Comparison of ENCODE assay signal across 8 mouse cellular contexts in genomic region chr10:94943846-94944690, GRCm38 (mm10). TPM values are rescaled to one million over a fixed set of nuclear protein-coding genes. Genes with fewer than 3 reads are reported as not detected.
DNase-seq lines count a peak whose midpoint lies in the region; ATAC-seq and TF ChIP-seq lines count a peak whose summit lies in the region.

No protein-coding gene starts in this region.

- peaks cover 48% of the 10 kb centered on the region for H3K27me3 ChIP-seq in C2C12 (ENCODE audit: control insufficient read depth, insufficient read depth, insufficient read length)
- peaks cover 45% of the 10 kb centered on the region for H3K27me3 ChIP-seq in heart, embryonic 14.5 days (ENCODE audit: control insufficient read depth, insufficient read depth, low read length)
- peaks cover 24% of the 10 kb centered on the region; the same call in 1 of the 2 replicates for H3K27me3 ChIP-seq in lung, embryonic 15.5 days
- H3K27me3 ChIP-seq in thymus, adult 2 months (ENCODE audit: control insufficient read depth, insufficient read depth, low read length) = peaks cover 8% of the 10 kb centered on the region

- no peak overlapping the region for H3K4me3 ChIP-seq in C2C12 (ENCODE audit: insufficient read depth, poor library complexity, severe bottlenecking)
- peak overlapping the region; percentile 69 to 75 for H3K4me3 ChIP-seq in heart, embryonic 14.5 days (ENCODE audit: control insufficient read depth in 1 of 2, insufficient read depth in 1 of 2, low read depth in 1 of 2, low read length in 2 of 2)
- peak overlapping the region; percentile 69 for H3K4me3 ChIP-seq in lung, embryonic 15.5 days
- peak overlapping the region; percentile 71 for H3K4me3 ChIP-seq in olfactory bulb, adult 2 months (ENCODE audit: insufficient read depth, low read depth, low read length)
- H3K4me3 ChIP-seq in thymus, adult 2 months (ENCODE audit: control insufficient read depth, insufficient read depth, low read length) = peak overlapping the region; percentile 51

- no peak for TF ChIP-seq POLR2A in olfactory bulb, adult 2 months (IDR thresholded peaks at IDR 0.05; ENCODE audit: insufficient read depth, low read depth, low read length)
- no peak for TF ChIP-seq POLR2A in thymus, adult 2 months (IDR thresholded peaks at IDR 0.05; ENCODE audit: control insufficient read depth, extremely low read depth, insufficient read depth, low read length, poor library complexity)

- H3K4me2 ChIP-seq in heart, embryonic 14.5 days (ENCODE audit: low read length) = peak overlapping the region; percentile 95
- H3K4me2 ChIP-seq in lung, embryonic 15.5 days = peak overlapping the region; percentile 84

- H3ac ChIP-seq in C2C12 (ENCODE audit: control insufficient read depth, insufficient read length, low read depth) = no peak overlapping the region

- TF ChIP-seq CTCF in C2C12 (IDR thresholded peaks at IDR 0.05; ENCODE audit: control insufficient read depth, insufficient read depth, insufficient read length) = peak; percentile 53
- peak; percentile 57 for TF ChIP-seq CTCF in olfactory bulb, adult 2 months (IDR thresholded peaks at IDR 0.05; ENCODE audit: insufficient read depth, low read depth, low read length)
- TF ChIP-seq CTCF in thymus, adult 2 months (IDR thresholded peaks at IDR 0.05; ENCODE audit: borderline replicate concordance, control insufficient read depth, extremely low read depth, insufficient read depth, low read length, poor library complexity) = peak; percentile 60; the same call in 1 of the 2 replicates

- ATAC-seq in erythroblast, adult 5-6 weeks (replicated peaks; ENCODE audit: low FRiP score, poor library complexity, severe bottlenecking) = peak; percentile 50
- ATAC-seq in heart, embryonic 14.5 days (ENCODE audit: insufficient number of reproducible peaks, insufficient read depth, low FRiP score, low read depth) = peak; percentile 37
- peak; percentile 47; the same call in 1 of the 2 replicates for ATAC-seq in lung, embryonic 15.5 days (ENCODE audit: borderline replicate concordance, extremely low read depth, low FRiP score, low TSS enrichment)

- no peaks in the 10 kb centered on the region for H3K79me2 ChIP-seq in C2C12 (ENCODE audit: control insufficient read depth, insufficient read depth)

- H3K9ac ChIP-seq in heart, embryonic 14.5 days (ENCODE audit: low read length) = peak overlapping the region; percentile 70
- H3K9ac ChIP-seq in lung, embryonic 15.5 days = peak overlapping the region; percentile 63

- WGBS in heart, embryonic 14.5 days = under 1% methylated on average over 85 of the region's 110 CpGs
- under 1% methylated on average over 103 of the region's 110 CpGs for WGBS in lung, embryonic 15.5 days
- WGBS in olfactory bulb, adult 2 months = under 1% methylated on average over 109 of the region's 110 CpGs
- under 1% methylated on average over 110 of the region's 110 CpGs for WGBS in thymus, adult 2 months

- DNase-seq in adrenal gland, postnatal 10 days = peak; percentile 69
- DNase-seq in layer of hippocampus, adult 18-20 months (ENCODE audit: low spot score in 2 of 2) = peak; percentile 57 to 69
- peak; percentile 74 for DNase-seq in thymus, adult 2 months

- peaks cover 2 to 23% of the 10 kb centered on the region in 2 experiments; a peak in 3 of 4 replicates for H3K4me1 ChIP-seq in heart, embryonic 14.5 days (ENCODE audit: control insufficient read depth in 2 of 2, insufficient read depth in 2 of 2, low read length in 2 of 2)
- H3K4me1 ChIP-seq in lung, embryonic 15.5 days = peaks cover 37% of the 10 kb centered on the region
- peaks cover 27% of the 10 kb centered on the region for H3K4me1 ChIP-seq in olfactory bulb, adult 2 months (ENCODE audit: control insufficient read depth, insufficient read depth, low read length)
- H3K4me1 ChIP-seq in thymus, adult 2 months (replicated peaks; ENCODE audit: control insufficient read depth, insufficient read depth, low read length) = peaks cover 22% of the 10 kb centered on the region

- H3K79me3 ChIP-seq in C2C12 (ENCODE audit: low read depth) = no peaks in the 10 kb centered on the region

- H3K27ac ChIP-seq in heart, embryonic 14.5 days (replicated peaks in 1 of 2; ENCODE audit: control insufficient read depth in 1 of 2, insufficient read depth in 1 of 2, low read depth in 2 of 2, low read length in 2 of 2) = peak overlapping the region in 1 of 2 experiments; percentile 10; a peak in 1 of 4 replicates
- peak overlapping the region; percentile 73 for H3K27ac ChIP-seq in lung, embryonic 15.5 days
- peak overlapping the region; percentile 27; the same call in 1 of the 2 replicates for H3K27ac ChIP-seq in olfactory bulb, adult 2 months (ENCODE audit: insufficient read depth, low read depth, low read length)
- H3K27ac ChIP-seq in thymus, adult 2 months (ENCODE audit: control insufficient read depth, insufficient read depth, low read length) = no peak overlapping the region

- no peaks in the 10 kb centered on the region for H3K36me3 ChIP-seq in C2C12 (ENCODE audit: control insufficient read depth, insufficient read depth)
- H3K36me3 ChIP-seq in heart, embryonic 14.5 days (ENCODE audit: control insufficient read depth, insufficient read depth, low read length) = no peaks in the 10 kb centered on the region
- no peaks in the 10 kb centered on the region for H3K36me3 ChIP-seq in lung, embryonic 15.5 days
- H3K36me3 ChIP-seq in thymus, adult 2 months (ENCODE audit: control insufficient read depth, insufficient read depth, low read length) = no peaks in the 10 kb centered on the region

- no peaks in the 10 kb centered on the region for H3K9me3 ChIP-seq in heart, embryonic 14.5 days (ENCODE audit: control insufficient read depth, low read length)
- no peaks in the 10 kb centered on the region for H3K9me3 ChIP-seq in lung, embryonic 15.5 days

TF ChIP-seq in C2C12, 6 proteins besides CTCF, POLR2A, EP300 and RAD21:
- no peak for TF ChIP-seq MAX (IDR thresholded peaks at IDR 0.05)
- TF ChIP-seq USF1 (IDR thresholded peaks at IDR 0.05; ENCODE audit: low read depth) = no peak

RNA-seq across cellular contexts. Expression of gene Plxnc1, which starts 0.6 kb away (rescaled TPM):
- polyA plus RNA-seq in C2C12 (2012; fragmentation: generic; extraction: Trizol) = 0.05 TPM
- total RNA-seq in adrenal gland, postnatal 10 days (2021) = 1 to 10 TPM; 5.6 to 7.3 TPM
- total RNA-seq in erythroblast, adult 5-6 weeks (2015; ENCODE audit: low replicate concordance) = 16.9 and 19.0 TPM in 2 replicates
- 18.7 and 40.6 TPM in 2 replicates for total RNA-seq in erythroblast, adult 5-6 weeks (2017; ENCODE audit: low replicate concordance)
- polyA plus RNA-seq in heart, embryonic 14.5 days (2014; fragmentation: Nextera tagmentation; extraction: Ambion mirVana) = 6.0 and 6.9 TPM in 2 replicates
- total RNA-seq in layer of hippocampus, adult 18-20 months (2021) = 10 to 100 TPM; 34.8 to 38.2 TPM
- 7.1 and 8.0 TPM in 2 replicates for polyA plus RNA-seq in lung, embryonic 15.5 days (2015; fragmentation: Nextera tagmentation; extraction: Ambion mirVana)
- not detected in 2 replicates for polyA plus RNA-seq in olfactory bulb, adult 2 months (2012; ENCODE audit: insufficient read depth, insufficient read length, low replicate concordance, missing spikeins)
- 8.7 and 9.2 TPM in 2 replicates for polyA plus RNA-seq in thymus, adult 2 months (2012; rRNA removed)
